Mouse (Mus musculus) MN1 (cell line): ENCODE measurements around the gene Stum.
A peak's percentile ranks its signal among the peaks of the same experiment; 100 is the strongest.

Source experiments
- DNase-seq: peaks from one replicate; pipeline ENCODE4 v3.0.0-alpha.2; 2016; ENCODE audit warnings: low spot score

Stum gene

GRCm38 (mm10) chr1:180499766-180500165, 16.5 kb upstream of the Stum start:
- no peak for DNase-seq

- no peak for DNase-seq
Measured at GRCm38 (mm10) chr1:180492777-180493176, 9.5 kb upstream of the Stum start.

- no peak for DNase-seq
Measured at GRCm38 (mm10) chr1:180485346-180485745, 2.0 kb upstream of the Stum start.

- no peak for DNase-seq
Measured at GRCm38 (mm10) chr1:180482840-180483398, 385 bp downstream of the Stum start.

GRCm38 (mm10) chr1:180481956-180482355, 1.3 kb downstream of the Stum start:
- no peak for DNase-seq

GRCm38 (mm10) chr1:180481331-180481730, 2.0 kb downstream of the Stum start:
- DNase-seq: no peak

GRCm38 (mm10) chr1:180480325-180480724, 3.0 kb downstream of the Stum start:
- DNase-seq: no peak

- DNase-seq: no peak
Measured at GRCm38 (mm10) chr1:180473566-180473965, 9.7 kb downstream of the Stum start.

- no peak for DNase-seq
Measured at GRCm38 (mm10) chr1:180468004-180468403, 15.3 kb downstream of the Stum start.

GRCm38 (mm10) chr1:180465620-180466019, 17.7 kb downstream of the Stum start:
- no peak for DNase-seq

GRCm38 (mm10) chr1:180464357-180464756, 18.9 kb downstream of the Stum start:
- DNase-seq: no peak

- DNase-seq: no peak
Measured at GRCm38 (mm10) chr1:180462983-180463475, 20.3 kb downstream of the Stum start.

GRCm38 (mm10) chr1:180462396-180462795, 20.9 kb downstream of the Stum start:
- no peak for DNase-seq

- DNase-seq: no peak
Measured at GRCm38 (mm10) chr1:180460721-180461120, 22.6 kb downstream of the Stum start.

- no peak for DNase-seq
Measured at GRCm38 (mm10) chr1:180458680-180459079, 24.6 kb downstream of the Stum start.

- no peak for DNase-seq
Measured at GRCm38 (mm10) chr1:180458274-180458673, 25.0 kb downstream of the Stum start.

GRCm38 (mm10) chr1:180449641-180450040, 33.7 kb downstream of the Stum start:
- no peak for DNase-seq

- DNase-seq: no peak
Measured at GRCm38 (mm10) chr1:180444411-180444810, 38.9 kb downstream of the Stum start.

GRCm38 (mm10) chr1:180439496-180439895, 43.8 kb downstream of the Stum start:
- DNase-seq: no peak

GRCm38 (mm10) chr1:180434925-180435324, 48.4 kb downstream of the Stum start:
- DNase-seq: peak; percentile 22

GRCm38 (mm10) chr1:180433796-180434566, 49.3 kb downstream of the Stum start:
- peak; percentile 80 for DNase-seq

- peak; percentile 16 for DNase-seq
Measured at GRCm38 (mm10) chr1:180433098-180433538, 50.2 kb downstream of the Stum start.

- DNase-seq: no peak
Measured at GRCm38 (mm10) chr1:180431833-180432232, 51.5 kb downstream of the Stum start.
